Mouse (Mus musculus): ENCODE results near the gene Cd2ap. TPM values are rescaled to one million over a fixed set of nuclear protein-coding genes. Genes with fewer than 3 reads are reported as not detected.
"Not testable (repeated sequence)": the region's sequence is repeated elsewhere in the genome, so short reads cannot be mapped to it uniquely, and the experiment has no call there.

Cd2ap gene
- total RNA-seq (2021): 10 to 100 TPM; 18.3 to 22.6 TPM

DNA sequence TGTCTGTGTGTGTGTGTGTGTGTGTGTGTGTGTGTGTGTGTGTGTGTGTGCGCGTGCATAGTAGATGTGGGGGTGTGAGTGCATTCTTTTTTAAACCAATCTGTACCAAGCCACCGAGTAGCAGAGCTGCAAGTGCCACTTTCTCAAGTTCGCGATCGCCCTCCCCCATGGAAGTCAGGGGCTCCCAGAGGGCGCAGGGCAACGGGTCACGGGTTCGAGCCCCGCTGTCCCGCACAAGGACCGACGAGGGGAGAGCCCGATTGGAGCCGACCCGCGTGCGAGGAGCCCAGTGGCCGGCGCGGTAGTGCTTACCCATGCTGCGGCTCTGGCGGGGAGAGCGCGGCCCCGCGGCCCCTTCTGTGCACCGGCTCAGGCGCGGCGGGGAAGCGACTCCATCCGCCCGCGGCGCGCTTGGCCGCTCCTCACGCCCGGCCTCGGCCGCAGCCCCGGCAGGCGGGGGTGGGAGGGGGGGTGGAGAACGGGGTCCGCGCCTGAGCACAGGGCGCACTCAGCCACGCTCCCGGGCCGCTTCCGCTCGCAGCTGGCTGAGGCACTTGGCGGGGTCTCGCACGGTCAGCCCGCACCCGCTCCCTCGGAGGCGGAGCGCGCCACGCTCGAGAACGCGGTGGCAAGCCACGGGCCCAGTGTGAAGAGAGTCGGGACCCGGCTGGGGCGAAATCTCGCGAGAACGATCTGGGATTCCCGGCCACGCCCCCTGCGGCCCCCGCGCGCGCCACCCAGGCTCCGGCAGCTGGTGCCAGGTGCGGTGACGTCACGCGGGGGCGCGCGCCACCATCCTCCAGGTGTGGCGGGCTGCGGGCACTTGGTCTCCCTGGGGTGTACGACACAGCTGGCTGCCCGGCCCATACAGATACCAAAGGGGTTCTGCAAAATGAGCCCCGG is at the start of gene Cd2ap:
Gene Cd2ap (minus strand): TSS at position 665 of the 903 bp plus-strand sequence.
- DNase-seq (ENCODE audit: low spot score in 2 of 2): peak; percentile 95 to 96
- intact Hi-C loops (cut with DNase I): loop anchor here (5.0 kb wide), 1 partner anchor 66 kb away; no protein-coding TSS in a partner anchor

DNA sequence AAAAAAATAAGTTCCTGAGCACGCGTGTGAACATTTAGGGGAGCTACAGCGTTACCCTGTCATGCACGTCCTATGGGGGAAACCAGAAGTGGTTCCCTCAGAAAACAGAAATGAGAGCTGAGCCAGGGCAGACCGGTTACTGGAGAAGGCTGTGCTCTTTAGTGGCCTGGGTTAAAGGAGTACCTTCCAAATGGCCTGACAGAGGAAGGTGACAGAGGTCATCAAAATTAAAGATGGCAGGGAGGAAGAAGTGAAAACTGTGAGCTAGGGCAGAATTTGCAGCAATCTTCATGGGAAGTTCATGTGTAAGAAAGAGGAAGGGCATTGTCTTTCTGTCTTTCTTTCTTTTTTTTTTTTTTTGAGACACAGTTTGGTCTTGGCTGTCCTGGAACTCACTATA is 48.3 kb upstream of the Cd2ap start:
- intact Hi-C loops (cut with DNase I): no loop called here
- no peak for DNase-seq (ENCODE audit: low spot score in 2 of 2)

DNA sequence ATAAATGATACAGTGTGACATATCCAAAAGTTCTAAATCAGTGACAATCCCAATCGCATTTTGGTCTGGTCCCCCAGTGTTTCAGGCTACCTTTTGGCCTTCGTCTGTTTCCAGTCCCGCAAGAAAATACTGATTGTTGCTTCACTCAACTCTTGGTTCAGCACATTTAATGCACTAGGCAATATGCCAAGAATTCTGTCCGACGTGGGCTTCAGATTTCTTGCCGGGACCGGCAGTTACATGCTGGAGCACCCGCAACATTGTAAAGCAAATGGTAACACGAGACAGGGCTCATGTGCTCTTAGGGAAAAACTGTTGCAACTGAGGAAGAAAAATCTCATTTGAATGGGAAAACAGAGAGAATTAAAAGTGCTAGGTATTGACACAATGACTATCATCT is 42.3 kb upstream of the Cd2ap start:
- intact Hi-C loops (cut with DNase I): no loop called here
- no peak for DNase-seq (ENCODE audit: low spot score in 2 of 2)

DNA sequence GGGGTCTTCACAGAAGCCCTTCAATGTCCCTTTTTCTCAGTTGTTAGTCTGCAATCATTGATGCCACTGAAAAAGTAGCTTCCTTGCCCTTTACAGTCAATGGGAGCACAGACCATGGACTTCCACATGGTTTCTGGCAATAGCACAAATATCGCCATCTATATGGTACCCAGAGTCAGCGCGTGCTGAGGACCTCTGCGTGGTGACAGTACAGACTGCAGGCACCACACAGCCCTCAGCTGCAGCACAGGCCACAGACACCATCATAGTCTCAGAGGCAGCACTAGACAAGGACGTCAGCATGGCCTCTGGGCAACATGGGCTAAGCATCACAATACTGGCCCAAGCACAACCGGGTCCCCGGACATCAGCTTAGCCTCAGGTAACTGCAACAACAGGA is 38.3 kb upstream of the Cd2ap start:
- no peak for DNase-seq (ENCODE audit: low spot score in 2 of 2)
- intact Hi-C loops (cut with DNase I): no loop called here

DNA sequence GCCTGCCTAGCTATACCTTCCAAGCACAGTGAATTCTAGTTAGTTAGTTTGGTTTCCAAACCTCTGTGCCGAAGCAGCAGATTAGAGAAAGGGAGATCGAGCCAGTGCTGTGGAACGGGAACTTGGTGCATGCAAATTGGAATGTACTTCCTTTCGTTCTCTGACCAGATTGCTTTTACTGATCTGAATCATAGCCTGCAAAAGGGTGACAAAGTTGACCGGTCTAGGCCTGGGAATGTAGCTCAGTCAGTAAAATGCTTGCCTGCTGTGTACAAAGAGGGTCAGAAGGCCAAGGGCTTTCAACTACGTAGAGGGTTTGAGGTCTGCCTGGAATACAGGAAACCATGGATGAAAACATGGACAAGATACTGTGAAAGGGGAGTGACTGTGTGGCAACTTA is 35.7 kb upstream of the Cd2ap start:
- intact Hi-C loops (cut with DNase I): no loop called here
- DNase-seq (ENCODE audit: low spot score in 2 of 2): no peak

DNA sequence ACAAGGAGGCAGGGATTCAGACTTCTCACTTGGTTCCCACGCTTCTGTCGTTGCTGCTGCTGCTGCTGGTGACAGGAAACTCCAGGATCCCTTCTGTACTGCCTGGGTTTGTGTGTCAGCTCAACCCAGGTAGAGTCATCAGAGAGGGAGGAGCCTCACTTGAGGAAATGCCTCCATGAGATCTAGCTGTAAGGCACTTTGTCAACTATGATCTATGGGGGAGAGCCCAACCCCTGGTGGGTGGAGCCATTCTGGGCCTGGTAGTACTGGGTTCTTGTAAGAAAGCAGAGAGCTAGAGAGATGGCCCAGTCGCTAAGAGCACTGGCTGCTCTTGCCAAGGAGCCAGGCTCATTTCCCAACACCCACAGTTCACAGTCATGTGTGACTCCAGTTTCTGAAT is 34.0 kb upstream of the Cd2ap start:
- intact Hi-C loops (cut with DNase I): no loop called here
- DNase-seq (ENCODE audit: low spot score in 2 of 2): no peak

DNA sequence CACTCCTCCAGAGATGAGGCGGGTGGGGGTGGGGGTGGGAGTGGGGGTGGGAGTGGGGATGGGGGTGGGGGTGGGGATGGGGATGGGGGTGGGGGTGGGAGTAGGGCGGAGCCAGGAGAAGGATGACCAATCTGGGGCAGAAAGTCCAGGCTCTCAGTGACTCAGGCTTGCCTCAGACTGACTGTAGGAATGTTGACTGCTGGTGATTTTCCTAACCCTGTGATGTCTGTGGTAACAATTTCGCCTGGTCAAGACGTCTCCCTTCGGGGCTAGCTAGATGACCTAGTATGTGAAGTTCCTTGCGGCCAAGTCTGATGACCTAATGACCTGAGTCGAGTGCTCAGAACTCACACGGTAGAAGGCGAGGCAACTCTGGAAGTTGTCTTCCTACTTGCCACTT is 32.9 kb upstream of the Cd2ap start:
- no peak for DNase-seq (ENCODE audit: low spot score in 2 of 2)
- intact Hi-C loops (cut with DNase I): no loop called here

DNA sequence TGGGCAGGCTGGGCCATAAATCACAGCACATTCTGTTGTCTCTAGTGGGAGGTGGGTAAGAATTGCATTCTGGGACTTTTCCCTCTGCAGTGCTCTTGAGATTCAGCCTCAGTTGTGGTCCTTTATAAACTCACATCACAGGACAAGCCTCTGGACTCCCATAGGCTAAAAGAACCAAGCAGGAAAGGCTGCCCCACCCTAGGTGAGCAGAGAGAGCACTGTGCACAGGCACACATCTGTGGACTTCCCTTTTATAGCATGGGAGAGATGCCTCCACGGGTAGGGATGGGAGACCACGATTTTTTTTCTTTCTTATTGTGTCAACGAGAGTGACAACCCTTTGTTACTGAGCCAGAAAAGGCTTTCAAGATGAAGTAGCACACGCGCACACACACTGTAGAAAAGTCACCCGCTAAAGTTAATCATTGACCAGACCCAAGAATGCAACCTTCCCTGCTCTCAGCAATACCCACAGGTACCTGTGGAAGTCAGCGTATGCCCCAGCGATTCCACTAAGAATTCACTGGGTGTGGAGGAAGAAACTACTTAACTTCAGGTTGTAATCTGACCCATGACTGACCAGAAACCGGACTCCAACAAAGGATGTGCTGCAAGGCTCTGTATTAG is 32.4 kb upstream of the Cd2ap start:
- intact Hi-C loops (cut with DNase I): no loop called here
- DNase-seq (ENCODE audit: low spot score in 2 of 2): no peak

DNA sequence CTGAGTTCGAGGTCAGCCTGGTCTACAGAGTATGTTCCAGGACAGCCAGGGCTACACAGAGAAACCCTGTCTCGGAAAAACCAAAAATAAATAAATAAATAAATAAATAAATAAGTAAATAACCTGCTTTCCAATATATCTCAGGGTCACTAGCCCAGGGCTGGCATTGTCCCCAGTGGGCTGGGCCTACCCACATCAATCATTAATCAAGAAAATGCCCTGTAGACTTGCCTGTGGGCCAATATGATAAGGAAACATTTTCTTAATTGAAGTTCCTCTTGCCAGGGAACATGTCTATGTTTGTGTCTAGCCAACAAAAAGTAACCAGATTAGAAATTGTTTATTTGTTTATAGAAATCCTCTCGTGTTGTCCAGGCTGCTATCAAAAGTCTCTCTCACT is 31.7 kb upstream of the Cd2ap start:
- no peak for DNase-seq (ENCODE audit: low spot score in 2 of 2)
- intact Hi-C loops (cut with DNase I): no loop called here

DNA sequence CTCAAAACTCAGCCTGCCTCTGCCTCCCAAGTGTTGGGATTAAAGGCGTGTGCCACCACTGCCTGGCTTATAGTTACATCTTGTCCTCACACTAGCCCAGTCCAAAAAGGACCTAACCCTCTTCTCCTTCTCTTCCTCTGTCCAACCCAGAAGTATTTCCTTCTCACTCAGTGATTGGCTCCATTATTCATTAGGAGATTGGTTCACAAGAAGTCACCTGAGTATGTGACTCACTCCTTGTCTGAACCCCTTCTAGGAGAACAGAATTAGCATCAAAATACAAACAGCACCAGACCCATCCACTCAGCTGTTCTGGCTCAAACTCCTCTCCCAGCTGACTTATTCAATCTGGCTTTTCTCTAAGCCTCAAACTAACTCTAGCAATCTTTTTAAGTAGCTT is 30.0 kb upstream of the Cd2ap start:
- intact Hi-C loops (cut with DNase I); DNase-seq (ENCODE audit: low spot score in 2 of 2): not testable (repeated sequence)

DNA sequence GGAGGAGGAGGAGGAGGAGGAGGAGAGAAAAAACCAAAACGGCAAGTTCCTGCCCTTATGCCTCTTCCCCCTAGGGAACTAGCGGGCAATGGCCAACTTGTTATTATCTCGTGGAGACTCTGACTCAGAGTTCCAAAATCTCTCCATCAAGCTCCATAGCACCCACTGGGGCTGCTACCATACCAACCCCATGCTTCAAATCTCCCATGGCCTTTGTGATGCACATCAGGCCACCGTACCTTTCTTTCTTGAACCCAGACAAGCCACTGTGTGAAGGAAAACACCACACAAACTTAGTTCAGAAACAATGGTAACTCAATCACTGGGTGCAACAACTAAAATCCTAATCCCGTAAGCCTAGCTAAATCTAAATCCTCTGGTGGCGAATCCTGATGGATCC is 29.5 kb upstream of the Cd2ap start:
- no peak for DNase-seq (ENCODE audit: low spot score in 2 of 2)
- intact Hi-C loops (cut with DNase I): no loop called here

DNA sequence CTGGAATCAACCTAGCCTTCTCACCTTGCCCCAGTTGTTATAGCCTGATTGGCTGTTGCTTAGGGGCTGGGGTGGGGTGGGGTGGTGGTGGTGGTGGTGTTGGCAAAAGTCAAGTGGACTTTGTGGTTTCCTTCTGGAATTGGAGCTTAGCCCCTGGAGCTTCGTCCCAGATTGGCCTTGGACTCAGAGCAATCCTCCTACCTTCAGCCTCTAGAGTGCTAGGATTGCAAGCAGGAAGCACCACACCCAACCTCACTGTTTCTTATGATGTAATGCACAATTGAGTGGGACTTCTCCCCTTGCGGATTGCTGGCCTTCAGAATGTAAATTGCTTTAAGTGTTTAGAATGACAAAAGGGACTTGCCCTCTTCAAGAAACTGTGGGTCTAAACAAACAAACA is 24.3 kb upstream of the Cd2ap start:
- intact Hi-C loops (cut with DNase I): no loop called here
- no peak for DNase-seq (ENCODE audit: low spot score in 2 of 2)

DNA sequence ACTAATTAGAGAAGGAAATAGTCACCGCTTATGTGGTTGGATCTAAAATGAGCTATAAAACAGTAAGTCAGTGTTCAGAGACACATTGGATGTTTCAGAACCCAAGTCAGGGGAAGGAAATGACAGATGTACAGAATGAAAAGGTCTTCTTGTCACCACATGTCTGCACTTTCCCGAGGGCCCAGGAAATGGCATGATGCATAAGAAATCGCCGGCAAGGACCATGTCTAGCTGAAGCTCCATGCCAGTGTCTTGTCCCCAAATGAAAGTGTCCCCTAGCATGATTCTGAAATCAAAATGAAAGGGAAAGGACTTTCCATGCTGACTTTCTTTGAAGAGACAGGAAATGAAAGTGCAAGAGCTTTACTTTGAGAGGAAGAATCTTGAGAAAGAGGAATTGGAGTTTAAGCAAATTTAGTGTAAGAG is 10.8 kb upstream of the Cd2ap start:
- DNase-seq (ENCODE audit: low spot score in 2 of 2): no peak
- intact Hi-C loops (cut with DNase I): no loop called here

DNA sequence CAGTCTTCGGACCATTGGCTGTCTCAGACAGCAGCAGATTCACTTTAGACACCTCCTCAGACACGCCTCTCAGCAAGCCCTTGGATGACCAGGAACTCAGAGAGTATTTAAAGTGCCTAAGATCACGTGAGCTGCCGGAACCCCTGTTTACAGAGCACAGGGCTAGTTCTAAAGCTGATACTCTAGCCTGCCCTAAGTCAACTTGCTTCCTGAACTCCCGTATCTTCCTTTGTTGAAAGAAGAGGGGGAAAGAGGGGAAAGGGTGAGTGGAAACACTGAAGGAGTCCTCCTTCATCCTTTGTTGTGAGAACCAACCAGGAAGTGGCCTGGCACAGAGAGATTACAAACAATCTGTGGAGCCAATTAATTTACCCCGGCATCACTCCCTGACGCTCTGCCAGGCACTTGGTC is 8.6 kb upstream of the Cd2ap start:
- no peak for DNase-seq (ENCODE audit: low spot score in 2 of 2)
- intact Hi-C loops (cut with DNase I): no loop called here

DNA sequence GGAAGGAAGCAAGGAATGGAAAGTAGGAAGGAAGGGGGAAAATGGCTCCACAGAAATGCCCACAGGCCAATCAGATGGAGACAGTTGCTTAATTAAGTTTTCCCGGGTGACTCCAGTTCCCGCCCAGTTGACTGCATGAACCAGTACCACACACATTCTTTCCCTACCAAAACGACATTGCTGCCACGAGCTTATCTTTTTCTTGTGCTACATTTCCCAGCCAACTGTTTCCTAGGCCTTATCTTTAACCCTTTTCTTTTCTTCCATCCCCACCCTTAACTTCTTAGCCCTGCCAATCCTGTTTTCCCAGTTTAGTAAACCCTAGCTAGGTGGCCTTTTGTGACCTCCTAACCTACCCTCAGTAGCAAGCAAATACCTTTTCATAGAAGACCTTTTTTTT is 7.9 kb upstream of the Cd2ap start:
- intact Hi-C loops (cut with DNase I): no loop called here
- DNase-seq (ENCODE audit: low spot score in 2 of 2): no peak

DNA sequence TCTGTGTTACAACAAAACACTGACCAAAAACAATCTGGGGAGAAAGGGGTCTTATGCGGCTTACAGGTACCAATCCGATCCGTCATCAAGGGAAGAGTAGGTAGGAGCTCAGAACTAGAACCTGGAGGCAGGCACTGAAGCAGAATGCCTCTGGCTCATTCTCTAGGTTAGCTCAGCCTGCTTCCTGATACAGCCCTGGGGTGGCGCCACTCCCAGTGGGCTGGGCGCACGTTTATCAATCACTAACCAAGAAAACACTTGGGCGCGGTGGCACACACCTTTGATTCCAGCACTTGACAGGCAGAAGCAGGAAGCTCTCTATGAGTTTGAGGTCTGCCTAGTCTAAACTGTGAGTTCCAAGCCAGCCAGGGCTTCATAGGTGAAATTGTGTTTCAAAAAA is 7.3 kb upstream of the Cd2ap start:
- no peak for DNase-seq (ENCODE audit: low spot score in 2 of 2)
- intact Hi-C loops (cut with DNase I): no loop called here

DNA sequence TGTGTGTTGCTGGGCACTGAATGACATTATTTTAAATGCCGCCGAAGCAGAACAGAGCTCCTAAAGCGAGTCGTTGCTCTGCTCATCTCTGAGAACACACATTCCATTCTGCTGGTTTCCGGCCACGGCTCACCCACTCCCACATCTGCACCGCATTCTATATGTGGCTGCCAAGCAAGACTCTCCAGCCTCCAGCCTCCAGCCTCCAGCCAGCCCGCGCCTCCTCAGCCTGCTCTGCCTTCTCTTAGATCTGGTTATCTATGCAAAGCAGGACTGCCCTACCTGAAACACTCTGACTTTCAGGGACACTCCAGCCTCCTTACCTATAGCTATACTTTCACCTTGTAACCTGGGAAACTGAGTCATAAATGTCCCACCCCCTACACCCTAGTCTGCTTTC is 6.8 kb upstream of the Cd2ap start:
- intact Hi-C loops (cut with DNase I): no loop called here
- DNase-seq (ENCODE audit: low spot score in 2 of 2): peak; percentile 27 to 88

DNA sequence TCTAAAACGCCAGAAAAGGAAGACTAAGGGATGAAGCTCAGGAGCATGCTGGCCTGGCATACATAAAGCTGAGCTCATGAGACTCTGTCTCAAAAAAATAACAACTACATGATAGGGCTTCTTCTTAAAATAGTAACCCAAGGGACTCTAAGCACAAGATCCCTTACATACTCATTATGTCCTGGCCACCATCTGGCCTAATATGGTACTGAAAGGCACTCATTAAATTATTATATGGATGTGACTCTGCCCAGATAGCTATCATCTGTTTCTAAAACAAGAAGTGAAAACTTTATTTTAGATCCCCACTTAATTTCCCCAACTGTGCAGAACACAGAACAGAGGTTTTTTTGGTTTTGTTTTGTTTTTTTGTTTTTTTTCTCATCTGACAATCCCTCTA is 6.4 kb upstream of the Cd2ap start:
- intact Hi-C loops (cut with DNase I): no loop called here
- DNase-seq (ENCODE audit: low spot score in 2 of 2): no peak

DNA sequence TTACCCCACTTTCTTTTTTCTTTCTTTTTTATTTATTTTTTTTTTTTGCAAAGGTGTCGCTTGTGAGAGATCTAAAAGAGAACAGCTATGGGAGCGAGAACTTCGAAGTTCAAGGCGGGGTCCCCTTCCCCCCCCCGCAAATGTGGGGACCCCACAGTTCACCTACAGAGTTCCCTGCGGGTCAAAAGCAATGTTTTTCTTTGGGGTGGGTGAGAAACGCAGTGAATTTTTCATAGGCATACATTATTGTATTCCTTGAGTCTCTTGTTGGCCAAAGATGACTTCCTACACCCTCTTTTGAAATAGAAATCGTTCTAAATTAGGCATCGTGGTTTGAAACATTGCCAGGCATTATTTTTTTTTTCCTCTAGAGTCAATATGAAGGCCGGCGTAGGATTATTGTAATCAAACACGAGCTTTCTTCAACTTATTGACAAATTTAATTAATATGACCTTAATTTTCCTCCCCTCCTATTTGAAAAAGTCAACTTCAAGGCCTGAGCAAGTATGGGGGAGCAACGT is 500 bp upstream of the Cd2ap start:
- DNase-seq (ENCODE audit: low spot score in 2 of 2): no peak
- intact Hi-C loops (cut with DNase I): loop anchor here (5.0 kb wide), 1 partner anchor 65 kb away; no protein-coding TSS in a partner anchor

DNA sequence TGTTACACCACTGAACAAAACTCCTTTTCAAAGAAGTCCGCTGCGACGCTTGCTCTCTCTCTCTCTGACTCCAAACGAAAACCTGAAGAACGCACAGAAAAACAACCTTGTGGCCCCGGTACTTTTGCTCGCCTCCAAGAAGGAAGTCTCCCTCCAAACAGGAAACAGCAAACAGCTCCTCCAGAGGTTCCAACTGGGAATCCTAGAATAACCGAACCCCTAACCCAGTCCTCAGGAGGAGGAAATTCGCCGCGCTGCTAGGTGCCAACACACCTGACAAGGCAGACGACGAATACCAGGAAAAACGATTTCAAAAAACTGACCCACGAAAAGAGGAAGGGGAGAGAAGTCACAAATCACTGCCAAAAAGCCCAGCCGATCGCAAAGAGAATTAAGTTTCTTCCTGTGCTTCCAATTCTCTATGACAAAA is 879 bp downstream of the Cd2ap start:
- intact Hi-C loops (cut with DNase I): loop anchor here (5.0 kb wide), 1 partner anchor 67 kb away; no protein-coding TSS in a partner anchor
- DNase-seq (ENCODE audit: low spot score in 2 of 2): peak; percentile 23 to 49

DNA sequence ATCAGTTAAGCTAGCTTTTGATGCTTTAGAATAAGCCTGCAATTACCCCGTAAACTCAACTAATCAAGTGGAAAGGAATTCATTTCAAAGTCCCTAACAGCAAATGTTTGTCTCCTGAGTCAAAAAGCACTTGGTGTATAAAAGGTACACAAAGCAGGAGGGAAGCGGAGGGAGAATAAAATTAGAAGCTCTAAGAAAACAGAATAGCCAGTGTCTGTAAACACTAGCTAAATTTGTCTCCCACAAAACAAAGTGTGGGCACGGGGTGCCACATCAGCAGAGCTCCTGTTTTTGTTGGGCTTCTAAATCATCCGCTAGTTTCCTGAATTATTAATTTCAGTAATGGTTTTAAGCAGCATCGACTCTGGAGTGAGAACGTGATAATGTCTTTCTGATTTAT is 1.4 kb downstream of the Cd2ap start:
- DNase-seq (ENCODE audit: low spot score in 2 of 2): no peak
- intact Hi-C loops (cut with DNase I): loop anchor here (5.0 kb wide), 1 partner anchor 67 kb away; no protein-coding TSS in a partner anchor
